ENCODE assay signal across 9 mouse cellular contexts in genomic region chr11:109445438-109446035, GRCm38 (mm10). TPM values are rescaled to one million over a fixed set of nuclear protein-coding genes. Genes with fewer than 3 reads are reported as not detected.
DNase-seq lines count a peak whose midpoint lies in the region; ATAC-seq and TF ChIP-seq lines count a peak whose summit lies in the region.
"Had no signal": no experiment of that assay in that cellular context is flagged by ENCODE, and none has a peak within 500 bp of the region (broad histone marks: within the 10 kb centered on the region; RNA-seq: fewer than 3 reads in every experiment).

No protein-coding gene starts in this region.

- no peaks in the 10 kb centered on the region for H3K9me3 ChIP-seq in heart, embryonic 12.5 days (replicated peaks)
- no peaks in the 10 kb centered on the region for H3K9me3 ChIP-seq in limb, embryonic 12.5 days
- H3K9me3 ChIP-seq in neural tube, embryonic 11.5 days (ENCODE audit: control insufficient read depth, low read length) = no peaks in the 10 kb centered on the region
- H3K9me3 ChIP-seq: lung, embryonic 15.5 days had no signal

- intact Hi-C loops in heart, postnatal 25 days (cut with DNase I) = loop anchor here (1.0 to 10.0 kb wide), 5 partner anchors 117 to 415 kb away; partner anchors contain the start of gene Wipi1

- DNase-seq in heart, adult 8-10 months (ENCODE audit: low spot score) = peak; percentile 69
- no peak for DNase-seq in heart, postnatal 25 days (ENCODE audit: low spot score)
- peak; percentile 83 for DNase-seq in CD4-positive, CD25-positive, alpha-beta regulatory T cell, adult 2 months (ENCODE audit: low read depth, low spot score)
- peak; percentile 71 for DNase-seq in brain, embryonic 14.5 days (ENCODE audit: low read depth)
- DNase-seq in neural tube, embryonic 11.5 days (ENCODE audit: low spot score) = peak; percentile 48
- DNase-seq in urinary bladder, postnatal 36 days (ENCODE audit: low spot score in 2 of 2) = no peak

- no peaks in the 10 kb centered on the region for H3K27me3 ChIP-seq in heart, embryonic 12.5 days (replicated peaks)
- H3K27me3 ChIP-seq in limb, embryonic 12.5 days = 0 out of 2 replicates have a peak, but pooled peaks cover 3% of the 10 kb centered on the region
- peaks cover 5% of the 10 kb centered on the region; the same call in 1 of the 2 replicates for H3K27me3 ChIP-seq in neural tube, embryonic 11.5 days (ENCODE audit: control insufficient read depth, insufficient read depth, low read length)
- H3K27me3 ChIP-seq: lung, embryonic 15.5 days had no signal

- H3K36me3 ChIP-seq in heart, embryonic 12.5 days = no peaks in the 10 kb centered on the region; the same call in 1 of the 2 replicates
- H3K36me3 ChIP-seq in limb, embryonic 12.5 days = no peaks in the 10 kb centered on the region
- no peaks in the 10 kb centered on the region for H3K36me3 ChIP-seq in neural tube, embryonic 11.5 days (ENCODE audit: control insufficient read depth, insufficient read depth, low read length)
- H3K36me3 ChIP-seq: lung, embryonic 15.5 days had no signal

- ATAC-seq in heart, embryonic 12.5 days (ENCODE audit: insufficient number of reproducible peaks, low FRiP score) = 0 out of 2 replicates have a peak, but pooled peaks have one; percentile 27
- 0 out of 2 replicates have a peak, but pooled peaks have one; percentile 50 for ATAC-seq in limb, embryonic 12.5 days (ENCODE audit: insufficient number of reproducible peaks, insufficient read depth, low FRiP score, low TSS enrichment, low read depth)
- peak; percentile 76; the same call in 1 of the 2 replicates for ATAC-seq in neural tube, embryonic 11.5 days (ENCODE audit: insufficient read depth, low FRiP score, low TSS enrichment)

- peak; percentile 61; the same call in 1 of the 2 replicates for TF ChIP-seq CTCF in brain, embryonic 14.5 days (IDR thresholded peaks at IDR 0.05; ENCODE audit: borderline replicate concordance, extremely low read depth, insufficient read depth, insufficient read length)

- no peak overlapping the region for H3K4me3 ChIP-seq in heart, embryonic 12.5 days
- no peak overlapping the region for H3K4me3 ChIP-seq in limb, embryonic 12.5 days (replicated peaks)
- no peak overlapping the region for H3K4me3 ChIP-seq in neural tube, embryonic 11.5 days (ENCODE audit: low read depth, low read length)
- H3K4me3 ChIP-seq: lung, embryonic 15.5 days had no signal

- H3K27ac ChIP-seq in heart, embryonic 12.5 days (ENCODE audit: poor library complexity, severe bottlenecking) = no peak overlapping the region
- no peak overlapping the region for H3K27ac ChIP-seq in limb, embryonic 12.5 days
- H3K27ac ChIP-seq in neural tube, embryonic 11.5 days (ENCODE audit: low read depth, low read length) = no peak overlapping the region
- H3K27ac ChIP-seq: lung, embryonic 15.5 days had no signal

- TF ChIP-seq POLR2A in brain, embryonic 14.5 days (IDR thresholded peaks at IDR 0.05; ENCODE audit: borderline replicate concordance, extremely low read depth, insufficient read depth, insufficient read length, poor library complexity, severe bottlenecking) = no peak

- no peak overlapping the region for H3K9ac ChIP-seq in heart, embryonic 12.5 days
- H3K9ac ChIP-seq in limb, embryonic 12.5 days (replicated peaks) = no peak overlapping the region
- H3K9ac ChIP-seq in neural tube, embryonic 11.5 days (ENCODE audit: low read length) = no peak overlapping the region
- H3K9ac ChIP-seq: lung, embryonic 15.5 days had no signal

- H3K4me2 ChIP-seq in heart, embryonic 12.5 days = no peak overlapping the region
- H3K4me2 ChIP-seq in limb, embryonic 12.5 days = no peak overlapping the region
- no peak overlapping the region for H3K4me2 ChIP-seq in neural tube, embryonic 11.5 days (ENCODE audit: low read depth)
- H3K4me2 ChIP-seq: lung, embryonic 15.5 days had no signal

- WGBS in heart, embryonic 12.5 days = 47% methylated on average over 13 of the region's 13 CpGs
- WGBS in limb, embryonic 12.5 days = 49% methylated on average over 13 of the region's 13 CpGs
- WGBS in neural tube, embryonic 11.5 days = 64% methylated on average over 13 of the region's 13 CpGs

- peaks cover 12% of the 10 kb centered on the region for H3K4me1 ChIP-seq in heart, embryonic 12.5 days (replicated peaks)
- peaks cover under 1% of the 10 kb centered on the region; the same call in 1 of the 2 replicates for H3K4me1 ChIP-seq in limb, embryonic 12.5 days (replicated peaks)
- H3K4me1 ChIP-seq in neural tube, embryonic 11.5 days (ENCODE audit: control insufficient read depth, insufficient read depth, low read length) = no peaks in the 10 kb centered on the region

RNA-seq across cellular contexts. Expression of gene Amz2, which starts 19.8 kb away (rescaled TPM):
- total RNA-seq in heart, adult 8-10 months (2022) = 10 to 100 TPM; 45.2 to 56.6 (median 54.4) TPM
- 10 to 100 TPM; 51.4 to 60.5 TPM for total RNA-seq in heart, postnatal 25 days (2021)
- 183 and 185 TPM in 2 replicates for polyA plus RNA-seq in brain, embryonic 14.5 days (2012; rRNA removed)
- 32.5 and 33.9 TPM in 2 replicates for polyA plus RNA-seq in heart, embryonic 12.5 days (2016; fragmentation: Nextera tagmentation; extraction: Ambion mirVana)
- 43.2 and 46.8 TPM in 2 replicates for polyA plus RNA-seq in limb, embryonic 12.5 days (2016; fragmentation: Nextera tagmentation; extraction: Ambion mirVana)
- polyA plus RNA-seq in neural tube, embryonic 11.5 days (2014; fragmentation: Nextera tagmentation; extraction: Ambion mirVana) = 45.2 and 46.6 TPM in 2 replicates

RNA-seq across cellular contexts. Expression of gene Arsg, which starts 27.6 kb away (rescaled TPM):
- total RNA-seq in heart, adult 8-10 months (2022) = 1 to 10 TPM in 3 of 4 experiments, under 1 TPM in 1; 0.87 to 2.7 (median 1.8) TPM
- 1 to 10 TPM; 1.3 to 1.9 TPM for total RNA-seq in heart, postnatal 25 days (2021)
- 5.2 and 5.3 TPM in 2 replicates for polyA plus RNA-seq in brain, embryonic 14.5 days (2012; rRNA removed)
- 4.5 and 5.7 TPM in 2 replicates for polyA plus RNA-seq in heart, embryonic 12.5 days (2016; fragmentation: Nextera tagmentation; extraction: Ambion mirVana)
- polyA plus RNA-seq in limb, embryonic 12.5 days (2016; fragmentation: Nextera tagmentation; extraction: Ambion mirVana) = 2.8 and 4.3 TPM in 2 replicates
- 1.9 and 2.3 TPM in 2 replicates for polyA plus RNA-seq in neural tube, embryonic 11.5 days (2014; fragmentation: Nextera tagmentation; extraction: Ambion mirVana)

RNA-seq across cellular contexts. Expression of gene Slc16a6, which starts 27.9 kb away (rescaled TPM):
- 10 to 100 TPM in 2 of 4 experiments, 1 to 10 TPM in 2; 6.4 to 12.9 (median 10.0) TPM for total RNA-seq in heart, adult 8-10 months (2022)
- total RNA-seq in heart, postnatal 25 days (2021) = 1 to 10 TPM; 7.7 to 8.8 TPM
- polyA plus RNA-seq in brain, embryonic 14.5 days (2012; rRNA removed) = 1.4 and 3.2 TPM in 2 replicates
- 10.9 and 11.9 TPM in 2 replicates for polyA plus RNA-seq in heart, embryonic 12.5 days (2016; fragmentation: Nextera tagmentation; extraction: Ambion mirVana)
- polyA plus RNA-seq in limb, embryonic 12.5 days (2016; fragmentation: Nextera tagmentation; extraction: Ambion mirVana) = 3.5 and 3.6 TPM in 2 replicates
- polyA plus RNA-seq in neural tube, embryonic 11.5 days (2014; fragmentation: Nextera tagmentation; extraction: Ambion mirVana) = 3.2 and 3.3 TPM in 2 replicates

RNA-seq across cellular contexts. Expression of gene 9930022D16Rik, which starts 31.8 kb away (rescaled TPM):
- not detected for total RNA-seq in heart, adult 8-10 months (2022)
- total RNA-seq in heart, postnatal 25 days (2021) = not detected
- 0.03 TPM in 1 of 2 replicates, not detected in the other for polyA plus RNA-seq in brain, embryonic 14.5 days (2012; rRNA removed)
- not detected in 2 replicates for polyA plus RNA-seq in heart, embryonic 12.5 days (2016; fragmentation: Nextera tagmentation; extraction: Ambion mirVana)
- not detected in 2 replicates for polyA plus RNA-seq in limb, embryonic 12.5 days (2016; fragmentation: Nextera tagmentation; extraction: Ambion mirVana)
- not detected in 2 replicates for polyA plus RNA-seq in neural tube, embryonic 11.5 days (2014; fragmentation: Nextera tagmentation; extraction: Ambion mirVana)
- polyA plus RNA-seq: lung, embryonic 15.5 days had no signal

Comparison
In these comparisons a context has a peak if more than half of its experiments do, and no peak if none do; other contexts are left out.
1. DNase-seq: peak in heart, adult 8-10 months (single experiment), CD4-positive, CD25-positive, alpha-beta regulatory T cell, adult 2 months (single experiment), brain, embryonic 14.5 days (single experiment) and neural tube, embryonic 11.5 days (single experiment); none in heart, postnatal 25 days (single experiment) and urinary bladder, postnatal 36 days (0 of 2).
2. Peak in every context shown above with its lines, with median percentiles within 50 percentile points of each other: ATAC-seq.